Mouse (Mus musculus): ENCODE data around the gene Parm1.

Gene Parm1

GRCm38 (mm10) chr5:91565458-91565857 is 48.0 kb downstream of the Parm1 start:
- in situ Hi-C loops (cut with MboI; ENCODE audit: unreplicated experiment in 2 of 2), result no loop called here

GRCm38 (mm10) chr5:91566591-91566990 is 49.2 kb downstream of the Parm1 start:
- in situ Hi-C loops (cut with MboI; ENCODE audit: unreplicated experiment in 2 of 2), result no loop called here

GRCm38 (mm10) chr5:91574211-91574610 is 56.8 kb downstream of the Parm1 start:
- in situ Hi-C loops (cut with MboI; ENCODE audit: unreplicated experiment in 2 of 2), result no loop called here

GRCm38 (mm10) chr5:91578924-91579323 is 61.5 kb downstream of the Parm1 start:
- in situ Hi-C loops (cut with MboI; ENCODE audit: unreplicated experiment in 2 of 2), result no loop called here

DNA sequence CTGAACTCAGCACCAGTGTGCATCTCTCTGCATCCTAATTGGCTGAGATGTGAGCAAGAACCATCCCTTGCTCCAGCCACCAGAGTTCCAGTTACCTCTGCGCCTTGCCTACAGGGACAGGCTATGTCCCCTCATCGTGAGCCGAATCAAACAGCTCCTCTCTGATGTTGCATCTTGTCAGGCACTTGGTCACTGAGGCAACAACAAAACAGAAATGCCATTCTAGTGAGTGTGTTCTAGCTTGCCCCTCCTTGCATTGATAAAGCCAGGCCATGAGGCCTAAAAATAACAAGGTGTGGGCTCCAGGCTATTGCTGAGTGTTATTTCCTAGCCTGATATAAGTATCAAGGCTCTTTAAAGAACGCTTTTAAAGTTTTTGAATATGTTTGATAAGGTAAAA is 64.4 kb downstream of the Parm1 start:
- in situ Hi-C loops (cut with MboI; ENCODE audit: unreplicated experiment in 2 of 2), result no loop called here

DNA sequence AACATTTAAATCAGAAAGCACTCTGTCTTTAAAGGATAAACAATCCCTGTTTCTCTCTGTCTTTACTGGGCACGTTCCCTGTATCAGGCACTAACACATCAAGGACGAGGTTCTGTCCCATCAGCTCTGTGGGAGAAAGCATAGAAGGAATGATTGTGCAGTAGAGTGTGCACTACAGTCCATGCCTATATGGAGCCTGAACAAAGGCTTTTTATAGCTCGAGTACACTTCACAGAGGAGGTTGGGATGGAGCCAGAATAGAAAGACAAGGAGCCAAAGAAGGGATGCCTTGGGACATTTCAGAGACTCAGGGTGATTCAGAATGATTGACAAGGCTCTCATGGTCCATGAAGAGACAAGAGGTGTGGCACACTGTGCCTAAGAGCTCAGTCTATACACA is 68.8 kb downstream of the Parm1 start:
- in situ Hi-C loops (cut with MboI; ENCODE audit: unreplicated experiment in 2 of 2), result no loop called here

GRCm38 (mm10) chr5:91594083-91594482 is 76.7 kb downstream of the Parm1 start:
- in situ Hi-C loops (cut with MboI; ENCODE audit: unreplicated experiment in 2 of 2), result no loop called here

DNA sequence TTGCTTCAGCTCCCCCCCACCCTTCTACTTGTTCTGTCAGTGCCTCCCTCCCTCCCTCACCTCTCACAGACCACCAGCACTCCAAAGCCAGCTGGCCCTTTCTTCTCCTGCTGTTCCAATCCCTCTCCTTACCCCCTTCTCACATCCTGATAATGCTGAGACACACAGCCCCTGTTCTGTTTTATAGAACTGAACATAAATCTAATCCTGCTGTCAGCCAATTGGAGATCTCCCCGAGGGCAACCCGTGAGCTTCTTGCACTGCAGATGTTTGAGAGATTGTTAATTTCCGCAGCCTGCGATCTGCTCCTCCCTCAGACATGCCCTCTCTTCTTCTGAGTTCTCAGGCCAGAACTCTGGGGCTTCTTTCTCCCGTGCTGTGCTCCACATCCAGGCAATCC is 79.8 kb downstream of the Parm1 start:
- in situ Hi-C loops (cut with MboI; ENCODE audit: unreplicated experiment in 2 of 2), result no loop called here

DNA sequence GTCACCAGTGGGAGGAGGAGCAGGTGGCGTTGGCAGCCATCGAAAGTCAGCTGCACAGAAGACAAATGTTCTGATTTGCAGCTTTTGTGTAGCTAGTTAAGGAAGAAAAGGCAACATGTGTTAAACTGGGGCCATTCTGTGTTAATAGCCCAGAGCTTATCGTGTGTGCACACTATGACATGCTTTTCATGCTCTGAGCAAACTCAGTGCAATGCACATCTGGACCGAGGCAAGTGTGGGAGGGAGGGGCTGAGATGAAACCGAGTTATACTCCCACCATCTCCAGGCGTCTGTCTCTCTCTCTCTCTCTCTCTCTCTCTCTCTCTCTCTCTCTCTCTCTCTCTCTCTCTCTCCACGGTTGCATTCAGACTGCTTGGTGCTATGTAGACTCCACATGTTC is 82.4 kb downstream of the Parm1 start:
- in situ Hi-C loops (cut with MboI; ENCODE audit: unreplicated experiment in 2 of 2), result no loop called here

DNA sequence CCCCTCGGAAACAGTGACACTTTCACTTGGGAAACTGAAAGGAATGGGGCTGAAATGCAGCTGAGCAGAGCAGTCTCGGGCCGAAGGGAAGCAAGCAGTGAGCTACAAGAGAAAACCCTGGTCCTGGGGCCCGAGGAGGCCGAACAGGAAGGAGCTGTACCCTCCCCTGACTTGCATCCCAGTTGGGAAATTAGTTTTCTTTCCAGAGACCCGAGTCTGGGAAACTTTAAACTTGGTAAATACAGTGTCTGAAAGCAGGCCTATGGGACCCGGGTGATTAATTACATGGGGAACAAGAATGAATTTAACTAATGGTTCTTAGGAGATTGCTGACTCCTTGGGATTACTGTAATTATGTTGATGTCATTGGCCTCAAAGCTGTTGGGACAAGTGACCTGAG is 85.9 kb downstream of the Parm1 start:
- in situ Hi-C loops (cut with MboI; ENCODE audit: unreplicated experiment in 2 of 2), result no loop called here

- in situ Hi-C loops (cut with MboI; ENCODE audit: unreplicated experiment in 2 of 2), result no loop called here
These were observed 86.5 kb downstream of the Parm1 start for GRCm38 (mm10) chr5:91603787-91604439.

DNA sequence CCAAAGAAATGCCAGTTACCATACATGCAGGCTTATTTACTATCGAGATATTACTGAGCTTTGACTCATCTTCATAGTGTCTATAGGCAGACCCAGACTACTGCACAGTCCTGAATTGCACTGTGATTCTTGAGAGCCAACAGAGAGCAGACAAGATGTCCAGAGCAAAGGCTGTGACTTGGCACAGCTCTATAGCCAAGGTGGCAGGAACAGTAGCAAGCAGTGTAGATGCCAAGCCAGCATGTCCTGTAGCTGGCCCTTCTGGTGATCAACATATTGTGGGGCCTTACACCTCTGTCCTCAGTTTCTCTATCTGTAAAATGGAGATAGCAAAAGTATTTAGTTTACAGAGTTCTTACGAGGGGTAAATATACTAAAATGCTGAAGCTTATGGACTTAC is 89.8 kb downstream of the Parm1 start:
- in situ Hi-C loops (cut with MboI; ENCODE audit: unreplicated experiment in 2 of 2), result no loop called here

GRCm38 (mm10) chr5:91607841-91608240 is 90.4 kb downstream of the Parm1 start:
- in situ Hi-C loops (cut with MboI; ENCODE audit: unreplicated experiment in 2 of 2), result no loop called here

DNA sequence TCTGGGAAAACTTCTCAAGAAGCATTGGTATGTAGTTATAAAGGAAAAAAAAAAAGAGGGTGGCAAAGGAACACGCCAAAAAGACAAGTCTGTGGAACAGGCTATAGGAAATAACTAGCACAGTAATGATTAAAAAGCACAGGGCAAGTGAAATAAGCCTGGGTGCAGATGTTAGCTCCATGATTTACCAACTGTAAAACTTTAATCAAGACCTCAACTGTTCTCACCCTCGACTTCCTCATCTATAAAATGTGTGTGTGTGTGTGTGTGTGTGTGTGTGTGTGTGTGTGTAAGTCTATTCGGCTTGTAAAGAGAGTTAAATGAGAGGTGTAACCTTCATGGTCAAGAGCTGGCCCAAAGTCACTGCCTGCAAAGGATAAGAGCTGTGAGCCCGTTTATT is 91.6 kb downstream of the Parm1 start:
- in situ Hi-C loops (cut with MboI; ENCODE audit: unreplicated experiment in 2 of 2), result no loop called here

DNA sequence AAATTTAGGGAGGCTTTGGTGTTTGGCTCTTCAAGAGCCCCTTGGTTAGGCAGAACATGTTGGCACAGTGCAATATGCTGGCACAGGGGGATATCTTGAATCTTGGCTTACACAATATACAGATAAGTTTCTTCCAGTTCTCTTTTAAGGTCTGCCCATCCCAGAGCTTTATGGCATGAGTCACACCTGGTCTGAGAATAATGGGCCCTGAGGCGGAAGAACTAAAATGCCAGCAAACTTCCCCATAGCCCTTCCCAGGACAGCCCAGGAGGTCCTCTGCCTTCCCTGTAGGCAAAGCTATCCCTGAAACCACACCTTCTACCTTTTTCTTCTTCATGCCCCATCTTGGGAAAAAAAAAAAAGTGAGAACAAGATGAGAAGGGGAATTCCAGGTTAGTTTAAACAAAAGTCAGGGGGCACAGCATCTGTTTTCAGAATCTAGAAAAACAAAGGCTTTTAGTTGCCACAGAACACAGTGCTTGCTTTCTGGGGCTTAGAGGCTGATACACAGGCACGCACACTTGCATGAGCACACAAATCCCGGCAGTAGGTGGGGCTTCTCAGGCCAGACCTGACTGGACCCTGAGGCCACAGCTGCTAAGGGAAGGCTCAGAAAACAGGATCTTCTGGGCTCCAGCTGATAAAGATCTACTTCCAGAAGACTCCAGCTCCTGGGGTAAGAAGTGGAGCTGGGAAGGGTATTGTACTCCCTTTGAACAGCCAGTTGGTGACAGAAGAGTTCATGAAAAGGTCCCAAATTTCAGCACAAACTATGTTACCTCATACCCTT is 92.3 kb downstream of the Parm1 start:
- in situ Hi-C loops (cut with MboI; ENCODE audit: unreplicated experiment in 2 of 2), result no loop called here

GRCm38 (mm10) chr5:91610499-91610898 is 93.1 kb downstream of the Parm1 start:
- in situ Hi-C loops (cut with MboI; ENCODE audit: unreplicated experiment in 2 of 2), result no loop called here

DNA sequence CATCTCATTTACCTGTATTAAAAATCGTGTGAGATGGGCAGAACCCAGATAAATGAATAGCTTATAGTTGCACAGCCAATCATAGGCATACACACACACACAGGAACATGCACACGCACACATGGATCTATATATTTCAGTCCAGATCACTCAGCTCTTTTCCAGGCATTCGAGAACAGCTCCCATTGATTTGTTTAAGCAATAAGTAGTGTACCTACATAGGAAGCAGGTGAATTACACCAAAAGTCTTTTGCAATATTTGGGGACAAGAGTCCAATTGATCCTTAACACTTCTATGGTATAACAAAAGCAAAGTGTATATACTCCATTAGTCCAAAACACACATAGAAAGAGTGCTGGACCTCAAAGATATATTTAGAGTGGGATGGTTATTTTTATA is 94.2 kb downstream of the Parm1 start:
- in situ Hi-C loops (cut with MboI; ENCODE audit: unreplicated experiment in 2 of 2), result no loop called here

DNA sequence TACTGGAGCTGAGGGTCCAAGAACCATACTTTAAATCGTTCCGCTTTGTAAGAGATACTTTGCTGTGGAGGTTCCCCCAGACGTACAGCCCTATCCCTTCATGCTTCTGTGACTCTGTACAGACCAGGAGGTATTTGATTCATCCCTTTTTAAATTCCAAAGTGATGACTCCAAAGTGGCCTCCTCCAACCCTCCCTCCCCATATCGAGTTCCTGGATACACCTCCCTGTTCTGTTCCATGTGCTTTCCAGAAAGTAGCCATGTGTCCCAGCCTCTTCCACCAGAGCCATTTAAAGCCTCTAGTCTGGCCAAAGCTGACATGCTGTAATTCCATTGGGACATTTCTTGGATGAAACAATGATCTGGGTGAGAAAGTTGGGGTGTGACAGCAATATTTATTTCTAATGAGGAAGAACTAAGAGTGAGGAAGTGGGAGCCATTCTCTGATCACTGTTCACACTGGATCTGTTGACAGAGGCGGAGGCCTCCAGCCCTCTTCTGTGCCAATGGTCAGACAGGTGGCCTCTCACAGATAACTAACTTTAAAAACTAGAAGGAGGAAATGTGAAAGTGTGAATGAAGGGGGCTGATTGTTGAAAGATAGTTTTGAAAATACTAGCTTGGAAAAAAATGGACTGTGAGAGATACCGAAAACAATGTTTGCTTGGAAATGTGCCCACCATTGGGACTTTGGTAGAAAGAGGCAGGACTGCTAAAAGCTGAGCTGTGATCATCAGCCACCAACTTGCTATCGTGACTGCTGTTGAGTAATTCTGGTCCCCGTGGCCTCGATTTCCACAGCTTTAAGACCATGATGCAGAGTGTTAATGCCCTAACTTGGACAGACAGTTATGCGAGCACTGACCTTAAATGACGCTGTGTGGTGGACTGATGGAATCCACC is 100.2 kb downstream of the Parm1 start:
- in situ Hi-C loops (cut with MboI; ENCODE audit: unreplicated experiment in 2 of 2), result no loop called here

DNA sequence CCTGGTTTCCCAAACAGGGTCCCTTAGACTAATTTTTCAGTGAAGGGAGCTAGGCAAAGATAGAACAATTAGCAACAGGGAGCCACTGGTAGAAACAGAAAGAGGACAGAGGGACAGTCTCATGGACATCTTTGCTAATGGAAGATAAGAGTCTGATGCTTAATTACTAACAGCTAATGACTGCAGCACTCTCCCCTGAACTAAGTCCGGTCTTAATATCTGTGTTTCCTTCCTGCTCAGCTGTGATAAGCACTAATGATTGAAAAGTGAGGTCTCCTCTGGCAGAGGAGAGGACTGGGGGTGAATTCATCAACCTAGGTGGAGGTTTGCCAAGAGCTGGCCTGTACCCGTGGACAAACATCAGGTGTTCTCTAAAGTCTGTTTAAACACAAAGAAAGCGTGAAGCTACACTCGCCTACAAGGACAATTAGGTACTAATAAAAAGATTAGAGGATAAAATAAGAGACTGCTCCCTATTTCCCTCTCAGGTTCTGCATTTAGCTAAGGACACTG is 101.3 kb downstream of the Parm1 start:
- in situ Hi-C loops (cut with MboI; ENCODE audit: unreplicated experiment in 2 of 2), result no loop called here

DNA sequence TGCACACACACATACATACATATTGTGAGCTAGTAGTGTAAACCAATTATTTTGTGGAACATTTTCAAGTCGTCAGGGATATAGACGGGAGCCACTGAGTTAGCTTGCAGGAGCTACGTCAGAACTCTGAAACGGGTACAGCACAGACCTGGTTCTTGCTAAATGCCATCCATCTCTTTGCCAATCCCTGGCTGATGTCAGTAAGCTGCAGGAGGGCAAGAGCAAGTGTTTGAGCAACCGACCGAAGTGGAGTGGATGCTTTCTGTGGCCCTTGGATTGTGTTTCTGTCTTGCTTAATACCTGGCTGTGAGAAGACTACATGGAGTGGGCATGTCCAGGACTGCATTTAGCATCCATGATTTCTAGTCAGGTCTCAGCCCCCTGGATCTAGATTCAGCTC is 103.8 kb downstream of the Parm1 start:
- in situ Hi-C loops (cut with MboI; ENCODE audit: unreplicated experiment in 2 of 2), result no loop called here

- in situ Hi-C loops (cut with MboI; ENCODE audit: unreplicated experiment in 2 of 2), result no loop called here
These were observed 109.4 kb downstream of the Parm1 start for GRCm38 (mm10) chr5:91626823-91627222.

All from v-Abl transformed pro-B cells (cell line).